Mouse (Mus musculus) lung, adult 18-20 months (tissue): Measurements from ENCODE around the gene Itgb5.

Experiments
- DNase-seq, 2 experiments: peaks; one replicate each; pipeline ENCODE4 v3.0.0; 2022; ENCODE audit warnings: mixed read lengths in 2 of 2

The Itgb5 gene

DNA sequence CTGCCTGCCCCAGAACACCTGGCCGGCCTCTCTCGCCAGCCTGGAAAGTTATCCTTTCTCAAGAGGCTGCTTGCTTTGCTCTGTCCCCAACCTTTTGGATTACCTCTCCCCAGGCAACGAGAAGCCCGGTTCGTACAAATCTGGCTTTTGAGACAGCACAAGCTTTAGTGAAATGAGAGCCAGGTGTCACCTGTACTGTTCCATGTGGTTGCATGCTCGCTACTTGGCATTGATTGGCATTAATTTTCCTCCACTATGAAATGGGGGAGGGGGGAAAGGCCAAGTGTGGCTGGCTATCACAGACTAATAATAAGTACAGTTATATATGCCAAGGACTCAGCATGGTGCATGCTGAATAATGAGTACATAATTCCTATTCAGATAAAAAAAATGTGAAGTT lies 164.9 kb downstream of the Itgb5 start:
- DNase-seq = no peak

DNA sequence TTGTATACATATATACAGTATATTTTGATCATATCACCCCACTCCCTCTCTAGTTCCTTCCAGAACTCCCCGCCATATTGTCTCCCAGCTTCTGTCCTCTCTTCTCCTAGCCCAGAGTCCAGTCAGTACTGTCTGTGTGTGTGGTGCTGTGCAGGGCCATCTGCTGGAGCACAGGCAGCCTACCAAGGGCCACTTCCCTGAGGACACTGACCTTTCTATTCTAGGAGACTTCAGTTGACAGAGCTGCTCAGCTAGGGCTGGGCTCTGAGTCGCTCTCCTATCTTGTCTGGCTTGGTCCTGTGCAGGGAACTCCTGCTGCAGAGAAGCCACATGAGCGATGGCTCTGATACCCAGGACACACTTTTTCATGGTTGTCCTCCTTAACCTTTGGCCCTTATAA lies 166.0 kb downstream of the Itgb5 start:
- DNase-seq = no peak

DNA sequence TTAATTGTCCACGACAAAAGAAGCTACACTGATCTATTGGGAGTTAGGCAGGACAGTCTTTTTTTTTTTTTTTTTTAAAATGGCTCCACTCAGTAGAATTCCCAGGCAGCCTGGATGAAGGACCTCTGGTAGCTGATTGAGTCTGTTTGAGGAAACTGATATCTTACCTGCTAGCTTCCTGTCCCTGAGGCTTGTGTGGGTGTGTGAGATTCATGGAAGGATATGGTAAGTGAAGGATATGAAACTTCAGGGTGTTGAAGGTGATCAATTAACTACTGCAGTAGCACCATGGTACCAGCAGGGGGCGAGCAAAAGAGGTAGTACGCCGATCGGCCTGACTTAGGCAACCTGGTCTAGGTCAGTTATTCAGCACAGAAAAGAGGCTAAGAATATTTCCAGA lies 166.6 kb downstream of the Itgb5 start:
- DNase-seq = peak; percentile 37 to 51

- no peak for DNase-seq
Measured at GRCm38 (mm10) chr16:33998011-33998410, 168.5 kb downstream of the Itgb5 start.
